Mouse (Mus musculus) embryonic facial prominence, embryonic 15.5 days (tissue): ENCODE results near the gene Inpp4b. TPM values are rescaled to one million over a fixed set of nuclear protein-coding genes. Genes with fewer than 3 reads are reported as not detected.

Experiments
- ATAC-seq: fragments of 200-750 bp; cut with Nextera tagmentation; 2 replicates; pipeline ENCODE4 v1.8.0; 2017; ENCODE audit warnings: low read depth, moderate TSS enrichment; ENCODE audit not compliant: insufficient number of reproducible peaks, low FRiP score, low TSS enrichment
- H3K27ac ChIP-seq: fragments of 300-500 bp; sonication (generic); replicated peaks from 2 replicates; pipeline ENCODE4 v1.5.1; 2015; ENCODE audit warnings: mild to moderate bottlenecking, inconsistent platforms
- H3K27me3 ChIP-seq: fragments of 300-500 bp; sonication (generic); 2 replicates; pipeline ENCODE4 v1.6.1; 2015; ENCODE audit warnings: inconsistent platforms
- H3K36me3 ChIP-seq: fragments of 300-500 bp; sonication (generic); 2 replicates; pipeline ENCODE4 v1.6.1; 2015; ENCODE audit warnings: mild to moderate bottlenecking, inconsistent platforms
- H3K4me1 ChIP-seq: fragments of 300-500 bp; sonication (generic); 2 replicates; pipeline ENCODE4 v1.6.1; 2015; ENCODE audit warnings: inconsistent platforms
- H3K4me2 ChIP-seq: fragments of 300-500 bp; sonication (generic); replicated peaks from 2 replicates; pipeline ENCODE4 v1.6.1; 2015; ENCODE audit warnings: mild to moderate bottlenecking, inconsistent platforms
- H3K4me3 ChIP-seq: fragments of 300-500 bp; sonication (generic); replicated peaks from 2 replicates; pipeline ENCODE4 v1.5.1; 2015; ENCODE audit warnings: mild to moderate bottlenecking, inconsistent platforms
- H3K9ac ChIP-seq: fragments of 300-500 bp; sonication (generic); 2 replicates; pipeline ENCODE4 v1.6.1; 2015; ENCODE audit warnings: inconsistent platforms
- H3K9me3 ChIP-seq: fragments of 300-500 bp; sonication (generic); replicated peaks from 2 replicates; pipeline ENCODE4 v1.6.1; 2016; ENCODE audit warnings: inconsistent platforms
- WGBS: fragments of 180-500 bp; shearing (Covaris S2); methylation state at CpG from one replicate; pipeline ENCODE4 v1.1.7; 2015; 5-methylcytosine and 5-hydroxymethylcytosine counted together
- polyA plus RNA-seq: library from polyadenylated mRNA; unstranded; fragments of >200 nt; fragmentation: Nextera tagmentation; extraction: Ambion mirVana; gene quantifications from 2 replicates; pipeline ENCODE4 v1.2.1, GENCODE M21; 2015

The Inpp4b gene
- polyA plus RNA-seq, 1 experiment from 2014 or later, result 19.6 TPM

- Histone ChIP-seq H3K9me3 (no peaks in the 10 kb centered on the region), H3K4me2 (no peak overlapping the region), H3K36me3 (no peaks in the 10 kb centered on the region), H3K4me3 (no peak overlapping the region), H3K9ac (no peak overlapping the region), H3K4me1 (no peaks in the 10 kb centered on the region), H3K27me3 (no peaks in the 10 kb centered on the region), H3K27ac (no peak overlapping the region)
- WGBS, result 85% methylated on average over 2 of the region's 2 CpGs
- ATAC-seq, result no peak
Measured at GRCm38 (mm10) chr8:81581817-81582437, 239.6 kb downstream of the Inpp4b start.

DNA sequence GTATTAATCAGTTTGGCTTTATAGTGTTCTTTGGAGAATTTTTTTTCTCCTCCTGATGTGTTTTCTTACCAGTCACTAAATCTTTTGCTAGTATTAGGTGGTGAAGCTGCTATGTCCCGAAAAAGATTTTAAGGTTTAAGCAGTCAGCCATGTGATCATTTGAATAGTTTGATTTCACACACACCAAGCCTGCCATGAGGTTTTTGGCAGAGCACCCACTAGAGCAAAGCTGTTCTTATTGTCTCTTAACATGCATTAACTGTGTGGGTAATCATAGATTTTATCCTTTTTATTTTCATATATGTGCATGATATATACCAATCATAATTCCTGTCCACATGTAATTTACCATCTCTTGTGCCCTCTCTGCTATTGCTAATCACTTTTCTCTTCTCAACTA is 240.6 kb downstream of the Inpp4b start:
- Histone ChIP-seq H3K36me3 (no peaks in the 10 kb centered on the region), H3K4me2 (no peak overlapping the region), H3K9me3 (no peaks in the 10 kb centered on the region), H3K27ac (no peak overlapping the region), H3K4me1 (no peaks in the 10 kb centered on the region), H3K4me3 (no peak overlapping the region), H3K9ac (no peak overlapping the region), H3K27me3 (no peaks in the 10 kb centered on the region)
- WGBS, result 75% methylated on average over 1 of the region's 1 CpGs
- no peak for ATAC-seq

- no peaks in the 10 kb centered on the region for H3K4me1 ChIP-seq
- H3K9ac ChIP-seq, result no peak overlapping the region
- no peak overlapping the region for H3K27ac ChIP-seq
- H3K9me3 ChIP-seq, result no peaks in the 10 kb centered on the region
- ATAC-seq, result no peak
- WGBS, result 90% methylated on average over 5 of the region's 5 CpGs
- H3K27me3 ChIP-seq, result no peaks in the 10 kb centered on the region
- no peak overlapping the region for H3K4me2 ChIP-seq
- no peak overlapping the region for H3K4me3 ChIP-seq
- H3K36me3 ChIP-seq, result no peaks in the 10 kb centered on the region
Measured at GRCm38 (mm10) chr8:81586783-81587182, 244.4 kb downstream of the Inpp4b start.

DNA sequence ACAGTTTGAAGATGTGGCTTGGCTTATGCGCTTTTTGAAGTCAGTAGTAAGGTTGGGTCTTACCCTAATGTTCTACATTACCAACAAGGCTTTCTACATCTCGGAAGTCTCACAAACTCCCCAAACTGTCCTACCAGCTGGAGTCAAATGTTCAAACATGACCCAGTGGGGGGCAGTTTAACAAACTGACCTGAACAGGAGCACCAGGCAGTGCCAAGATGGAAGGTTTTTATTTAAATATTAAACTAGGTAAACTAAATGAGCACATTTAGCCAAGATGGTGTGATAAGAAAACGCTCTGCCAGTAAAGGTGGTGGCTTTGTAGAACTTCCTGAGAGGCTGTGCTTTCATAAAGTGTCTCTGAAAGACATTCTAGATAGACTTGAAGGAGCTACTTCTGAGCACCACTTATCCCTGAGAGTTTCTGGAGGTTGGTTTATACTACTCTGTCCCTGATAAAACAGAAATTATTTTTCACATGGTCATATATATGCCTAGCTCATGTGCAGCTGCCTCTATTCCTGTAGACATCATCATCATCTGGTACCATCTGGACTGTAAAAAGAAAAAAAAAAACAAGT is 251.9 kb downstream of the Inpp4b start:
- no peak overlapping the region for H3K27ac ChIP-seq
- no peaks in the 10 kb centered on the region for H3K4me1 ChIP-seq
- no peaks in the 10 kb centered on the region for H3K9me3 ChIP-seq
- no peak for ATAC-seq
- 87% methylated on average over 3 of the region's 3 CpGs for WGBS
- no peaks in the 10 kb centered on the region for H3K36me3 ChIP-seq
- no peak overlapping the region for H3K4me2 ChIP-seq
- H3K4me3 ChIP-seq, result no peak overlapping the region
- H3K9ac ChIP-seq, result no peak overlapping the region
- no peaks in the 10 kb centered on the region for H3K27me3 ChIP-seq

DNA sequence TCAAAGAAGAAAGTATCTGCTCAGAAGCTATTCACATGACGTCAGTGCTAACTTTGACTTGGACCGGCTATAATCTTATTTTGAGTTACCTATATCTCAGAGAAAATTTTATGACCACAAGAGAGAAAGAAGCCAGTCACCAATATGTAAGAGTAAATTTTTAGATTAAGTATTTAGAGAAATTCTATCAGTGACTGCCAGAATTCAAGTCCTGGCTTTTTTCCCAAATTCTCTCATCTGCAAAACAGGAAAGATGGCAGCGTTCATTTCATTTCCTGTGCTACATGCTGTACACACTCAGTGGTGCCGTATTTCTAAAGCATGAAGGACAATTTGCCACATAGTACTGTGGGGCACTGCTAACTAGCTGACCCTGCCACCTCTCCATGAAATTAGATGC is 256.9 kb downstream of the Inpp4b start:
- Histone ChIP-seq H3K4me2 (no peak overlapping the region), H3K27me3 (no peaks in the 10 kb centered on the region), H3K4me1 (no peaks in the 10 kb centered on the region), H3K4me3 (no peak overlapping the region), H3K36me3 (no peaks in the 10 kb centered on the region), H3K9ac (no peak overlapping the region), H3K27ac (no peak overlapping the region), H3K9me3 (no peaks in the 10 kb centered on the region)
- 60% methylated on average over 4 of the region's 4 CpGs for WGBS
- no peak for ATAC-seq

DNA sequence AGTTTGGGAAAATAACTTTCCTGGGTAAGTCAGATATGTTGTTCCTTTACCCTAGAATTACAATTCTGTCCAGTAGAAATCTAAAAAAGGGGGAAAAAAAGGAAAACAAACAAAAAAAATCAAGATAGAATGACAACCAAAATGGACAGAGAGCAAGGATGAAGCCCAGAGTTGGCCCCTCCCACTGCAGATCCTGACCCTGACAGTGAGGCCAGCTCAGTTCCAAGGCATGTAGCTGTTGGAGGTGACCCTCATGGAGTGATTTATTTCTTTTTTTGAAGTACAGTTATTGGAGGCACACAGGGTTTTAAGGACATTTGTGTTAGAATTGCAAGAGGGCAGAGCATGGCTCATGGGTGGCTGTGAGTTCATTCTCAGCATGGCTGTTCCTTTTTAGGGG is 258.8 kb downstream of the Inpp4b start:
- no peak for ATAC-seq
- H3K27me3 ChIP-seq, result no peaks in the 10 kb centered on the region

GRCm38 (mm10) chr8:81608082-81608481 is 265.7 kb downstream of the Inpp4b start:
- Histone ChIP-seq H3K9me3 (no peaks in the 10 kb centered on the region), H3K4me1 (no peaks in the 10 kb centered on the region), H3K9ac (no peak overlapping the region), H3K27ac (no peak overlapping the region), H3K4me2 (no peak overlapping the region), H3K36me3 (no peaks in the 10 kb centered on the region), H3K27me3 (no peaks in the 10 kb centered on the region), H3K4me3 (no peak overlapping the region)
- WGBS, result 89% methylated on average over 1 of the region's 1 CpGs
- ATAC-seq, result no peak

More for the DNA sequence above, 258.8 kb downstream of the Inpp4b start:
- H3K4me1 ChIP-seq, result no peaks in the 10 kb centered on the region
- H3K4me3 ChIP-seq, result no peak overlapping the region
- no peak overlapping the region for H3K27ac ChIP-seq
- H3K9me3 ChIP-seq, result no peaks in the 10 kb centered on the region
- no peaks in the 10 kb centered on the region for H3K36me3 ChIP-seq
- H3K4me2 ChIP-seq, result no peak overlapping the region
- no peak overlapping the region for H3K9ac ChIP-seq

DNA sequence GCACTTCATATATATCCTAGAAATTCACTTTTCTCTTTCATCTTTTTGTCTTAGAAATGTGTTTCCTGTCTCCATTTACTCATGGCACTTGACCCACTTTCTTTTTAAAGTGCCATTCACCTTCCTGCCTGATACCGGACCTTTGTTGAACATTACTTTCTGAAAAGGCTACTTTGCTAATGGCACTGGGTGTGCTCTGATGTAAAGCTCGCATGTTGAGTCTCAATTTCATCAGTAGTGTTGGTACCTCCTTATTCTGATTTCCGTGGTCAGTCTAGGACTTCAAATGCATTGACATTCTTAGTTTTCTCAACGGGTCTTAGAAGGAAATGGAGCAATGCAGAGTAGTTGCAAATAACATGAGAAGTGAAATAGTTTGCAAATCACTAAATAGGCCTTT is 266.7 kb downstream of the Inpp4b start:
- no peak for ATAC-seq
- no peaks in the 10 kb centered on the region for H3K36me3 ChIP-seq
- no peak overlapping the region for H3K9ac ChIP-seq
- no peaks in the 10 kb centered on the region for H3K9me3 ChIP-seq
- no peak overlapping the region for H3K4me3 ChIP-seq
- H3K4me1 ChIP-seq, result no peaks in the 10 kb centered on the region
- WGBS, result 79% methylated on average over 4 of the region's 4 CpGs
- H3K4me2 ChIP-seq, result no peak overlapping the region
- H3K27ac ChIP-seq, result no peak overlapping the region
- no peaks in the 10 kb centered on the region for H3K27me3 ChIP-seq

- H3K4me1 ChIP-seq, result no peaks in the 10 kb centered on the region
- H3K36me3 ChIP-seq, result no peaks in the 10 kb centered on the region
- H3K9me3 ChIP-seq, result no peaks in the 10 kb centered on the region
- H3K27me3 ChIP-seq, result no peaks in the 10 kb centered on the region
- H3K4me3 ChIP-seq, result no peak overlapping the region
- 57% methylated on average over 2 of the region's 2 CpGs for WGBS
- no peak for ATAC-seq
- H3K9ac ChIP-seq, result no peak overlapping the region
- no peak overlapping the region for H3K27ac ChIP-seq
- H3K4me2 ChIP-seq, result no peak overlapping the region
Measured at GRCm38 (mm10) chr8:81612611-81613010, 270.3 kb downstream of the Inpp4b start.

DNA sequence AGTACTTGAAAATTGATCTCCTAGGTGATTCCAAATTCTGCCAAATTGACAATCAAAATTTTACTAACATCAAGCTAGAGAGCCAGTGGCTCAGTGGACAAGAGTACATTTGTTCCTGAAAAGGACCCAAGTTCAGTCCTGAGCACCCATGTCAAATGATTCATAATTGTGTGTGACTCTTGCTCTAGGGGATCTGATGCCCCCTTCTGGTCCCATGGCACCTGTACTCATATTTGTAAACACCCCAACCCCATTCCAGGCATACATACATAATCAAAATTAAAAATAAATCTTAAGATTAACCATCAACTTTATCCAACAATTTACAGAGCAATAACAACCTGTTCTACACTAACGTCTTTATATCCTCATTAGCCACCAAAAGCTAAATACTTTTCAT is 271.8 kb downstream of the Inpp4b start:
- no peak for ATAC-seq

GRCm38 (mm10) chr8:81614605-81615004 is 272.2 kb downstream of the Inpp4b start:
- no peaks in the 10 kb centered on the region for H3K27me3 ChIP-seq
- no peaks in the 10 kb centered on the region for H3K9me3 ChIP-seq
- H3K9ac ChIP-seq, result no peak overlapping the region
- no peak overlapping the region for H3K27ac ChIP-seq
- no peak overlapping the region for H3K4me3 ChIP-seq
- no peaks in the 10 kb centered on the region for H3K4me1 ChIP-seq
- H3K36me3 ChIP-seq, result no peaks in the 10 kb centered on the region
- no peak for ATAC-seq
- no peak overlapping the region for H3K4me2 ChIP-seq
- WGBS, result 77% methylated on average over 2 of the region's 2 CpGs

More for the DNA sequence above, 271.8 kb downstream of the Inpp4b start:
- Histone ChIP-seq H3K4me3 (no peak overlapping the region), H3K36me3 (no peaks in the 10 kb centered on the region), H3K9ac (no peak overlapping the region), H3K27me3 (no peaks in the 10 kb centered on the region), H3K4me1 (no peaks in the 10 kb centered on the region), H3K9me3 (no peaks in the 10 kb centered on the region), H3K4me2 (no peak overlapping the region), H3K27ac (no peak overlapping the region)
- WGBS, result 88% methylated on average over 1 of the region's 1 CpGs

DNA sequence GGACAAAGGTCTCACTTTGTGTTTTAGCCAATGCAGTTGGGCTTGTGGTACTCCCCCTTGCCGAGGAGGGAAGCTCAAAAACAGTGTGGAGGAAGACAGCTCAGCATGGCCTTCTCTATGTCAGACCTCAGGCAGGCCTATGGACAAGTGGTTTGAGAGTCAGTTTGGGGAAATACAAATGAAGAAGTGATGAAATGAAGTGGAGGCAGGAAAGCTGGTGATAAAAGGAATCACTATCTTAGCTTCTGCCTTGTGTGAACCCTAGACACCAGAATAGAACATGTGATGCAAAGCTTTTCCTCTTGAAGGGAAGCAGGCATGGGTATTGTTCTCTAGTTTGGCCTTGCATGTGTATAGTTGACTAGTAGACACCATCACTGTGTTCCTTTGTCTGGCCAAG is 273.2 kb downstream of the Inpp4b start:
- H3K27ac ChIP-seq, result no peak overlapping the region
- no peaks in the 10 kb centered on the region for H3K4me1 ChIP-seq
- no peaks in the 10 kb centered on the region for H3K36me3 ChIP-seq
- no peak overlapping the region for H3K9ac ChIP-seq
- no peaks in the 10 kb centered on the region for H3K27me3 ChIP-seq
- 78% methylated on average over 1 of the region's 1 CpGs for WGBS
- H3K4me2 ChIP-seq, result no peak overlapping the region
- no peak overlapping the region for H3K4me3 ChIP-seq
- H3K9me3 ChIP-seq, result no peaks in the 10 kb centered on the region
- ATAC-seq, result no peak
